Mouse (Mus musculus) erythroid progenitor cell, adult 5-6 weeks (primary cell): ENCODE results near the gene Pcnx4. TPM values are rescaled to one million over a fixed set of nuclear protein-coding genes. Genes with fewer than 3 reads are reported as not detected.
"Not testable (repeated sequence)": the region's sequence is repeated elsewhere in the genome, so short reads cannot be mapped to it uniquely, and the experiment has no call there.

ENCODE experiments used
- ATAC-seq: replicated peaks from 2 replicates; pipeline ENCODE4 v1.8.0; 2016; ENCODE audit warnings: moderate number of reproducible peaks, mild to moderate bottlenecking, moderate TSS enrichment, inconsistent platforms; ENCODE audit not compliant: poor library complexity, low FRiP score, severe bottlenecking
- total RNA-seq, 2 experiments: library from RNA; stranded (forward) in 1 of 2; stranded (reverse) in 1 of 2; fragments of 150-400 nt in 1 of 2; fragments of 186-747, 209-891 nt in 1 of 2; gene quantifications; 2 replicates each; pipeline versions ENCODE4 v1.2.3 to v1.2.4; 2015 to 2017; ENCODE audit warnings: low replicate concordance in 2 of 2

The Pcnx4 gene
- total RNA-seq, 2 experiments from 2014 or later: 0.53 TPM; not detected in 1

DNA sequence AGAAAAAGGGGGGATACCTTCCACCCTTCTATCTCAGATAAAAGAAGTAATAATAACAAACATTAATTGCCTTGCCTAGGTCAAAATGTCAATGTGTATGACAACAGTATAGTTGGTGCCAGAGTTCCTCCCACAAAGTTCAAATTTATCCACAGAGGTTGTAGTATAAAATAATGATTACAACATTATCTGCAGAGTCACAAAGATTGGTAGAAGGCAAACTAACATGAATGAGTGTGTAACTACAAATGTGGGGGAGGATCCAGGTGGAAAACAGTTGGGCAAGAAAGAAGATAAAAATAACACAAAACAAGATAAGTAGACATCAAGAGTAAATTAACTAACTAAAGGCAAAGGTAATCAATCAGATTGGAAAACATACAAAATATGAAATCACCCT, 56.8 kb downstream of the Pcnx4 start:
- no peak for ATAC-seq

DNA sequence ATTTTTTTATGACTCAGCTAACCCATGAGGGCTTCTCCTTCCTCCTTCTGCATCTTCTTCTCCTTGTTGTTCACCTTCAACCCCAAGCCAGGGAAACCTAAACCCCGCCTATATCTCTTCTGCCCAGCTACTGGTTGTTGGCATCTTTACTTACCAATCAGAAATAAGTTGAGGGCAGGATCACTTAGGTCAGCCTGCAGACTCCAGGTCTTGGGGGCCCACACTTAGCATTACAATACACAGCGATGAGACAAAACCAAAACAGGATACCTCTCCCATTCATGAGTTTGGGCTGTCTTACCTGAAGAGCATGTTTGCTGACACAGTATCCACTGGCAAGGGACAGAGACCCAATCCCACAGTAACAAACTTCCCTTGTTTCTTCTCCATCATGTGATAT, 57.8 kb downstream of the Pcnx4 start:
- ATAC-seq: no peak

DNA sequence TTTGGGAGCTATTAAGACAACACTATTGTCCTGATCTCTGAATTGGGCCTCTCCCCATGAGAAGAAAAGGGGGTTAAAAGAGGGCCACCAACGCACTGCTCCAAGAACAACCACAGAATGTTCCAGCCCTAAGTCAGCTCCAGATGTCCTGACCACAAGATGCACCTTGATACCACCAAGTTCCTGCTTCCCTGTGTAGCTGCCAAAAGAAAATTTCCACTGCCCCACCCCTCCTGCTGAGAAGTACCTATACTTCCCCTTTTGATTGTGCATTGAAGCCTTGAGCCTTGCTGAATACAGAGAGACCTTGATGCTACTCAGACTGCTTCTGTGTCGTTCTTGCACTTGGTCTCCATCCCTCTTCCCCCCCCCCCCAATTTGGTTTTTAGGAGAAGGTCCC, 62.5 kb downstream of the Pcnx4 start:
- not testable (repeated sequence) for ATAC-seq

DNA sequence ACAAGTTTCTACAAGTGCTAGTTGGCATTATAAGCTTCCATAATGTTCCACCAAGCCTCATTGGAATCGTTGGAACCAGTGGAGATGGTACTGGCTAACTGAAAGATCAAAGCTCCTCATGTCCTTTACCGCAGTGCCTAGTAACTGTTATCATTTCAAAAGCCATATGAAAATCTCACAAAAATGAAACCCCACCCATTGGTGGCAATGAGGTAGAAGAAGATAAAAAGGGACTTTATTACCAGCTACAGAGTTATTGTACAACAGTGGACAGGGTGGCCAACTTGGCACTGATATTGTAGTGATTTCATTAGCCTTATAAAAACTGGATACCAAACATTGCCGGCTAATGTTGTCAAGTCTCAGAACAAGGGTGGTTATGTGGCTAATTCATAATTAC, 75.9 kb downstream of the Pcnx4 start:
- no peak for ATAC-seq

DNA sequence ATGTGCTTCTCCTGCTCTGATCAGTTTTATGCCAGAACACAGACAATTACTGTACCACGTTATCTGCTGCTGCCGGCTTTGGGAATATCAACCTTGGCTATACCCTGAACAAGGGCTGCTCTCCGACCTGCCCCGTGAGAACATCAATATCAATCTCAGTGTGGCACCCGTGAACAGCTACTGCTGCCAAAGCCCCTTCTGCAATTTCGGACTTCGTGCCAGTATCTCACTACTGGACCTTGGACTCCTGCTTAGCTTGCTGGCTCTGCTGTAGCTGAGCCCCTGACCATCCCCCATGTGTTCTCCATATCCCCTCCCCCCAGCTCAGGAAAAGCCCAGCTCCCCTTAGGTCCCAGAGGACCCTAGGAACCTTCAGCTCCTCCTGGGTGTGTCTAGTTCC, 84.7 kb downstream of the Pcnx4 start:
- no peak for ATAC-seq

DNA sequence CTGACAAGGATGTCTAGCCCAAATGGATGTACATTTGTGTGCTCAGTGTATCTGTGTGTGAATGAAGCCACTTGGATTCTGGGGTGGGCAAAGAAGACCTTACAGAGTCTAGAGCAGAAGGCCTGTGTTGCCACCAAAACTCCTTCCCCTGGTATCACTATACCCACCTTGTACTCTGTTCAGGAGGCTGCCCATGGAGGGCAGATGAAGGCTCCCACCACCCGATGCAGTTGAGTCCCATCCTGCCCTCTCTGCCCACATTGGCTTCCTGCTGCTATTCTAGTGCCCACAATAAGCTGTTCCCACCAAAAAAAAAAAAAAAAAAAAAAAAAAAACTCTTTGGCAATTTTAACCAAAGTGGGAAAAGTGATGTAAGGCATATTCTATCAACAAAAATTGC, 85.3 kb downstream of the Pcnx4 start:
- ATAC-seq: no peak

DNA sequence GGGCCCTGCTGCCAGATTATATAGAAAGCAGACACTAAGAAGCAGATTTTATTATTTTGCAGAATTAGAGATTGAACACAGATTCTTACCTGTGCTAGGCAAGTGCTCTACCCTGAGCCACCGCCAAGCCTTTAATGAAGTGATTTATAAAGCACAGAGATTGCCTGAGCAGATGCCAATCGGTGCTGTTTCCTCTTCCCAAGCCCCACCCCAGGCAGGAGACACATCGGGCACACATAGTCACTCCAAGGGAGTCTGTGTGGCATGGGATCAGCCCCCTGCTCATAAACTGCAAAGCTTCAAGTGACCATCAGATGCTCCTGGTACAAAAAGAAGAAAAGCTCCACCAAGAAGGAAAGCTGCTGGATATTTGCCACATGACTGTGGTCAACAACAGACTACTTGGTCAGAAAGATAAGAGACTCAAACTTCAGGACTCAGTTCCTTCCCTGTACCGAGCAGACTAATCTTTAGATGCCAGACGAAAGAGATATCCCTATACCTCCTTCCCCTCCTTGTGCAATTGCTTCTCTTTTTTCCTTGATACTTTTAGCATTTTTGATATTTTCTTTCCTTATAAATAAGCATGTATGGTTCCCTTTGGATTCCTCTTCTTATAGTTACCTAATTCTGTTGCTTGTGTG, 86.8 kb downstream of the Pcnx4 start:
- ATAC-seq: no peak

DNA sequence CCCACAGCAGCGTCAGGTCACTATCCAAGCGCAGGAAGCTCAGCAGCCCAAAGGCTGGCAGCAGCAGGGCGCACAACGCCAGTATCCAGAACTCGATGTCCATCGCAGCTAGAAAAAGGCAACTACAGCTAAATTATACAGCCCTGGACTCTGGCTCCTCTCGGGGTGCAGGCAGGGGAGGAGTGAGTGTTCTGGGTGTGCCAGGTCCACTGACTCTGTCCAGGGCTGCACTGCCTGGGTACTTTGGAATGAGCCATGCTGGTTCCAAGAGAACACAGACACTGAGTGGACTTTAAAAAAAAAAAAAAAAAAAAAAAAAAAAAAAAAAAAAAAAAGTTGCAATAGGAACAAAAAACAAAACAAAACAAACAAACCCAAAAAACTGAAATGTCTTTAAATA, 92.6 kb downstream of the Pcnx4 start:
- ATAC-seq: no peak

Other genes starting within 250 kb of the Pcnx4 start
- gene Rtn1, start 127.3 kb upstream of the Pcnx4 start, total RNA-seq (2015; ENCODE audit: low replicate concordance): 1.3 TPM in 1 of 2 replicates, not detected in the other
- gene Rtn1, start 127.3 kb upstream of the Pcnx4 start, total RNA-seq (2017; ENCODE audit: low replicate concordance): not detected in 2 replicates
- gene Lrrc9, start 94.5 kb upstream of the Pcnx4 start, total RNA-seq (2015; ENCODE audit: low replicate concordance): not detected in 2 replicates
- not detected in 2 replicates for gene Lrrc9, start 94.5 kb upstream of the Pcnx4 start, total RNA-seq (2017; ENCODE audit: low replicate concordance)
- gene Gm4756, start 113.3 kb downstream of the Pcnx4 start, total RNA-seq (2015; ENCODE audit: low replicate concordance): not detected in 2 replicates
- gene Gm4756, start 113.3 kb downstream of the Pcnx4 start, total RNA-seq (2017; ENCODE audit: low replicate concordance): not detected in 2 replicates
- gene Dhrs7, start 128.5 kb downstream of the Pcnx4 start, total RNA-seq (2015; ENCODE audit: low replicate concordance): 10.5 and 15.1 TPM in 2 replicates
- 8.8 and 23.2 TPM in 2 replicates for gene Dhrs7, start 128.5 kb downstream of the Pcnx4 start, total RNA-seq (2017; ENCODE audit: low replicate concordance)
- gene Ppm1a, start 221.1 kb downstream of the Pcnx4 start, total RNA-seq (2015; ENCODE audit: low replicate concordance): 35.3 and 39.0 TPM in 2 replicates
- 59.6 and 85.5 TPM in 2 replicates for gene Ppm1a, start 221.1 kb downstream of the Pcnx4 start, total RNA-seq (2017; ENCODE audit: low replicate concordance)